In genomic region chr1:115127337-115127736, GRCm38 (mm10) we compare ENCODE assay signal across 13 mouse cellular contexts.
"Had no signal": no experiment of that assay in that cellular context is flagged by ENCODE, and none has a peak within 500 bp of the region (broad histone marks: within the 10 kb centered on the region; RNA-seq: fewer than 3 reads in every experiment).

No protein-coding gene starts in this region.

- H3K36me3 ChIP-seq: kidney, embryonic 15.5 days; neural tube, embryonic 12.5 days had no signal

- H3K9ac ChIP-seq: kidney, embryonic 15.5 days; lung, embryonic 14.5 days; neural tube, embryonic 12.5 days had no signal

- DNase-seq: kidney, adult 2 months; kidney, postnatal 14 days; left cerebral cortex, postnatal 4 days; lung, embryonic 14.5 days; lung, postnatal 10 days; lung, postnatal 4 days; right cerebral cortex, postnatal 14 days; thymus, postnatal 4 days had no signal

- H3K27me3 ChIP-seq: kidney, embryonic 15.5 days; megakaryocyte, embryonic 14.5 days; neural tube, embryonic 12.5 days had no signal

- H3K27ac ChIP-seq: kidney, embryonic 15.5 days; neural tube, embryonic 12.5 days; stomach, postnatal 0 days had no signal

- H3K4me1 ChIP-seq: kidney, embryonic 15.5 days; megakaryocyte, embryonic 14.5 days; neural tube, embryonic 12.5 days had no signal

- H3K4me3 ChIP-seq: kidney, embryonic 15.5 days; megakaryocyte, embryonic 14.5 days; neural tube, embryonic 12.5 days had no signal

- H3K4me2 ChIP-seq: kidney, embryonic 15.5 days; liver, embryonic 11.5 days; lung, embryonic 14.5 days; neural tube, embryonic 12.5 days had no signal

- H3K9me3 ChIP-seq: kidney, embryonic 15.5 days; megakaryocyte, embryonic 14.5 days; neural tube, embryonic 12.5 days had no signal
